Mouse (Mus musculus): Measurements from ENCODE around the gene Celsr1.
A peak's percentile ranks its signal among the peaks of the same experiment; 100 is the strongest.

Celsr1 gene

DNA sequence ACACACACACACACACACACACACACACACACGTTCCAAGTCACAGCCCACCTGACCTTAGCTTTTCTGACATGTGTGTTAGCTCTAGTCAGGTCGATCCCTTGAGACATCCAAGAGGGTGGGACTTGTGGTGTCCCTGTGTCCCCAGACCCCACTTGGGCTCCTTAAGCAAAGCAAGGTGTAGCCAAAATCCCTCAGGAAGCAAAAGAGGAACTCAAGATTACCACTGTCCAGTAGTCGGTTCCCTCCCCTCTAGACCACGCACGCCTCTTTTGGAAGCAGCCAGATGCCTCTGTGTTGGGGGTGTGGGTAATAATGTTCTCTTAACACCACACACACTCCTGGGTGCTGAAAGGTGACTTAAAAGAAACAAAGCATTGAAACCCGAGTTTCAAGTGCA, 80.1 kb downstream of the Celsr1 start:
- no peak for DNase-seq

DNA sequence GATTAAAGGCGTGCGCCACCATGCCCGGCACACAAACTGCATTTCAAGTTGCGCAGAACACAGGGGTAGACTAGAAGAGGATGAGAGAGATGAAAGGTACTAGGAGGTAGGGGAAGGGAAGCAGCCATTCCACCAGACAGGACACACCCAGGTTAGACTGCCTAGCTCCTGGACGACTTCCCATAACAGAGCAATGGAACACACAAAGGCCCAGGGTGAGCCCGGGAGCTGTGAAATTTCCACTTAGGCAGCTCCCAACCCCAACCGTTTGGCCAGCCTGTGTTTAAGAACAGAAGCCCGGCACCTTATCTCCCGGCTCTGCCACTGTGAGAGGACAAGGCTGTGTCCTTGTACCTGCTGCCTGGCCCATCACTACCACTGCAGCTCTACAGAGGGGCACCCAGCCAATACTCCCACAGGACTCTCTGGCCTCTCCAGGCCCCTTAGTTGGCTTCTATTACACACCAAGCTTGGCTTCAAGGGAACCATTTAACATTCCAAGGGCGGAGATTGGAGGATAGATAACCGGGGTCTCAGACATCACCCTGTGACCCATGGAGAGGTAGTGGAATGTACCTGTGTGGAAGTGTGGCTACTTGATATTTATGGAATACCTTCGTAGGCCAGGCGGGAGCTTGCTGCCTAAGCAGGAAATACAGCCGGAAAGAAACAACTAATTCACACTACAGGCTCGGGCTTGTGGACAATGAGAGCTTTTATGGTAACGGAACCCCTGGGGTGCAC, 84.0 kb downstream of the Celsr1 start:
- DNase-seq: no peak

DNA sequence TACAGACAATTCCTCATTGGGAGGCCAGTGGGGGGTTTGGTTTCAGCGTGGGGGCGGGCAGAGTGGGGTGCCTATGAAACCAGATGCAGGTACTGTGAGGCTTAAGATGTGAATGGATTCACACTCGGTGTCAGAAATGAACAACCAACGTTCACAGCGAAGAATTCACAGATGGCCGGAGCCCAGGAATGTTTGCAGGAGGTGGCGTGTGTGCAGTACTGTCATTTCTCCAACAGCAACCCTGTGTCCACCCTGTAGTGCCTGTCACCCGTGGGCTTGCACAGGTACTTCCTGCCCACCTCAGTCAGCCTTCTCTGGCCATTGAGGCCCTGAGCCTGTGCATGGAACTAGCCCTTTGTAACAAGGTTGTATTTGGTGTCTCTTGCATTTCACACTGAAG, 85.6 kb downstream of the Celsr1 start:
- DNase-seq: no peak

DNA sequence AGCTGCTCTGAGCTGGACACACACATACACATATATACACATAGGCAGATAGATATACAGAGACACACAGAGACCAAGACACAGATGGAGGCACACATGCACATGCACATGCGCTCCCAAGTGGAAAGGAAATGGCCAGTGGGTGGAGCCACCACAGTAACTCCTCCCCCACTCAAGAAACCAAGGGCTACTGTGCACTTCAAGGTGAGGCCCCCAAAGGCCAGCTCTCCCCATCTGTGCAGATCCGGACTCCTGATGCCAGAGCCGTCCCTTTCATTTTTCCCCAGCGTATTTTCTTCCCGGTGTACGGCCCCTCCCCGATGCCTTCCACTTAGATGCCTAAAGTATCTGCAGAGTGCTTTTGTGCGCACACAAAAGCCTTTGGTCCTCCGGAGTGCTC, 86.0 kb downstream of the Celsr1 start:
- peak; percentile 43 for DNase-seq

DNA sequence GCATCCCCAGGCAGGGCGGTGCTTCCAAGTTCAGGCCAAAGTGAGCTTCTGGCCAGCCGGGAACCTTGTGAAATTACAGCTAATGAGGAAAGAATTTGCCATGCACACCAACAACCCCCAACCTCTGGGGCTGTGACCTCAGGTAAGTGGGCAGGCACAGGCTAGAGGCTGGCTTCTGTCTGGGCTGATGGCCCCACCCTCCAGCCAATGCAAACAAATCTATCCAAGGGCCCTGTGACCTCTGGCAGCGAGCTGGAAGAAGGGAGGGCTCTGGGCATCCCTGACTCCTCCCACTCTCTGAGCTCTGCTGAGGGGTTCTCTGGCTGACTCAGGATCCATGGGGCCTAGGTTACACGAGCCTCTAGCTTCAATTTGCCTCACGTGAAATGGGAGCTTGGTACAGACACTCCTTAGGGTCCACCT, 97.9 kb downstream of the Celsr1 start:
- no peak for DNase-seq

DNA sequence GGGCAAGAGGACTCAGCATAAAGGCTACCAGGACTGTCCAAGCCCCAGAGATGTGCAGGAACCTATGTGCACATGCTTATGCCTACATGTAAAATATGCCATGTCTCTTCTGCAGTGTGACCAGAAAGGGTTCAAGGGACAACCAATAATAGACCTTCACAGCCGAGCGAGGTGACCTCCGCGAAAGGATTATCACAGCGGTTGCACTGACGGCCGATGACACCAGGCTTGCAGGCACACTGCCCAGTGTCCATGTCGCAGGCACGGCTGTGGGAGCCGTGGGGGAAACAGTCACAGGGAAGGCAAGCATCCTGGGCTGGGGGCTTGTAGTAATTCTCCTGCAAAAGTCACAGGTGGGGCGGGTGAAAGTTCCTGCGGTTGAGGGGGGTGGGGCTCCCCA, 105.4 kb downstream of the Celsr1 start:
- DNase-seq: peak; percentile 35

DNA sequence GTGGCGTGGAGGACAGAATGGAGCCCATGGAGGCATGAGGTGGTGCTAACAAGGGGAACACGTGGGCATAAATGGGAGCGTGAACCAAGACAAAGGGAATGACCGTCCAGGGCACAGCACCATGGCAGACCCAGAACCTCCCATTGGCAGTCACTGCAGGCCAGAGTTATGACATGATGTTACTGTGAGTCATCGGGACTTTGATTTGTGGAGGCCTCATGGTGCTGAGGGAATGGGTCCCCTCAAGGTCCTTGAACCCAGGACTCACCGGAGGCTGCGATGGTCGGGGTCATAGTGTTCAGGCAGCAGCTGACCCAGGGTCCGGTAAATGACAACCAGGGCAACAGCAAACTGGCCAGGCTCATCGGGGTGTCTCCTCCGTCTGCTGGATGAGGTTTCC, 111.7 kb downstream of the Celsr1 start:
- DNase-seq: no peak

DNA sequence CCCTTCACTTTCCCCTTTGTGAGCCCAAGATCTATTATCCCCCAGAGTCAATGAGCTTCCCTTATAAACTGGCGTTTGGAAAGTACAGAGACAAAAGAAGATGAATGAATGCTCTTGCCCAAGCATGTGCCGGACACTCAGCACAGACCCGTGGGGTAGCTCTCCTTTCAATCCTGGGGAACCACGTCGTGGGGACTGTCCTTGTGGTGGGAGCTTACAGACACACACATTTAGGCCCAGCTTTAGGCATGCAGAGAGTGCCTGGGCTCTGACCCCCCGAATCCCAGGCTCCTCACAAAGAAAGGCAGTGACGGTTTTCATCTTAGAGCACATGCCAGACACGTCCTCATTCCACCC, 113.7 kb downstream of the Celsr1 start:
- no peak for DNase-seq

DNA sequence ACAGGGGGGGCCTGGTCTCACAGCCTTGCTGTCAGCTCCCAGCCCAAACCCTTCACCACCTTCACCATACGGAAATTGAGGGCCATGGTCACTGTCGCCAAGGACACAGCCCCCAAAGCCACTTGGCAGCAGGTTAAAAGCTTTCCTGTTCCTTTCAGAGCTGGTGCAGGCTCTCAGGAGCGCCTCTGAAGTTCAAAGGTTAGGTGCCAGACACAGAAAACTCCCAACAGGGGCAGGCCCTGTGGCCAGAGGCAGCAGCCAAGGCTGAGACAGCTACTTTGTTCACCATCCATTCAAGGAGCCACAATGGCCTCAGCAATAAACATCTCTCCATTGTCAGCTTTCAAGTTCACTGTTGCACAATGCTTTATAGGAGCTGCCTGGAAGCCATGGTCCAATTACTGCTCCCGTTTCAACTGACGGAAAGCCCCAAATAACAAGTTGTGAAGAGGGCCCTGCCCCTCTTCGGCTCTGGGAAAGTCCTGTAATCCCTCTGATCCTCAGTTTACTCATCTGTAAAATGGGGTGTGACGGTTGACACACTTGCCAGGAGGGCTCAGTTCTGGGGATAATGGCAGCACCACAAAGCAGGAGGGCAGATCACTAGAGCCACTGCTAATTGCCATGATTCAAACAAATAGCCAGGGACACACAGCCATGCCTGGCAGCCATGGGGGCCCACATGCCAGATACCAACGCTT, 114.2 kb downstream of the Celsr1 start:
- DNase-seq: no peak

DNA sequence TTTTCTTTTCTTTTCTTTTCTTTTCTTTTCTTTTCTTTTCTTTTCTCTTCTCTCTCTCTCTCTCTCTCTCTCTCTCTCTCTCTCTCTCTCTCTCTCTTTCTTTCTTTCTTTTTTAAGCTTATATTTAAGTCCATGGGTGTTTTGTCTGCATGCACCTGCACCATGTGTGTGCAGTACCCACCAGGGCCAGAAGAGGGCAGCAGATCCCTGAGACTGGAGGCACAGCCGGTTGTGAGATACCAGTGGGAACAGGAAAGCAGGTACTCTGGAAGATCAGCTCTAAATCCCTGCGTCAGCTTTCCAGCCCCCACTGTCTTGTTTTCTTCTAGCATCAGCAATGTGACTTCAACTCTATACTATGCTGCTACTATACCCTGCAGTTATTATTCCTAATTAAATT, 120.0 kb downstream of the Celsr1 start:
- peak; percentile 95 for DNase-seq

DNA sequence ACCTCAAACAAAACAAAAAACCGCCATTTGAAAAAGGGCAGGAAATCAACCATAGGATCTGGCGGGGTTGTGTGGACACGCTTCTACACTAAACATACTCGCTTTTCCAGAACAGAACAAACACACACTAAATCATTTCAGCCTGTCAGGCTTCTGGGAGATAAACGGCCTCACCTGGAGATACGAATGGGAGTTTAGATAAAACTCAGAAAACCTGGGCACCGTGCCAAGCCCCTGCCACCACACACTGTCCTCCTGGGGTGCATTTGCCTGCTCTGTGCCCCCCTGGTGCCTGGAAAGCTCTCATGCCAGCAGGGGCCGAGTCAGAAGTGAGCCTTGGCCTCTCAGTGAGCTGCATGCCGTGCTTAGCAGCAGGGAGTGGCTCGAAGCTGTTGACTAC, 123.6 kb downstream of the Celsr1 start:
- DNase-seq: peak; percentile 43

DNA sequence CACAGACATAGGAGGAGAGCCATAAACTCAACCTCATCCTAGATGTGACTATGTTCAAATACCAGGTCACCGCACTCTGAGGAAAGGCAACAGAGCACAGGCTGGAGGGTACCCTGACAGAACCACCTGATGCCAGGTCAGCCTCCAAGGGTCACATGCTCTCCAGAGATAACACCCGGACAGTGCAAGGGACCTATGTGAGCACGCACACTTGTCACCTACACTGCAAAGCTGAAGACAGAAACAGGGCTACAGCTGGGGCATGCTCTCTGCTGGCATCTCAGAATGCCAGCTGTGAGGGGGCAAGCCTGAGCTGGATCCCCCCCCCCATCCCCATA, 124.1 kb downstream of the Celsr1 start:
- DNase-seq: peak; percentile 36

DNA sequence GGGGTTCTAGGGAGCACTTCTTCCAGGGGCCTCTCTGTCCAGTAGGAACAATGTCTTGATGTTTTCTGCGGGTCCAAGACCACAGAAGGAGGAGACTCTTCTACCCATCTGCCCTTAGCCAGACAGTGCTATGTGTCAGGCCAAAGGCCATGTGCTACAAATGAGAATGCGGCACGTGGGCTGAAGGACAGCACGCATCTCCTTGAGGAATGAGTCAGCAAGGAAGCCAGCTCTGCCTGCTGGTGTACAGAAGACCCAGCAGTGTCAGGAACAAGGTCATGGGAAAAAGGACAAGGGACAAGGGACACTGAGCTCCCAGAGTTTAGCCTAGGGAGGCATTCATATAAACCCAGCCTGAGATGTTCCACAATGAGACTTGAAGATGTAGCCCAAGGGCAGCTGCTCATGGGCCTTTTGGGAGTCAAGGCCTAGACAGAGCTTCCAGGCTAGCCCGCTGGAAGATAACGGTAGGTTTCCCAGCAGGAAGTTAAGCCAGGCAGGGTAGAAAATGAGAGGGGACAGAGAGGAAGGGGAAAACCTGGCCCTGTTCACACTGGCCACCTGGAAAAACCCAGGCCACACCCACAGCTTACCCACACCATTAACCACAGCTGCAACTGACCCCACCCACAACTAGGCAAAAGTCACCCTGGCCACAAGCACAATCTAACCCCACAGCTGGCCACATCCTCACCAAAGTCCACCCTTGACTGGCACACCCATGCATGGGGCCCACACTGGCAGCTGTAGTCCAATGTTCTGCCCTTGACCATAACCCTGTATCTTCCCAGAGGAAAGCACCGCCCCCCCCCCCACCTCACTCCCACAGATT, 124.7 kb downstream of the Celsr1 start:
- DNase-seq: no peak

DNA sequence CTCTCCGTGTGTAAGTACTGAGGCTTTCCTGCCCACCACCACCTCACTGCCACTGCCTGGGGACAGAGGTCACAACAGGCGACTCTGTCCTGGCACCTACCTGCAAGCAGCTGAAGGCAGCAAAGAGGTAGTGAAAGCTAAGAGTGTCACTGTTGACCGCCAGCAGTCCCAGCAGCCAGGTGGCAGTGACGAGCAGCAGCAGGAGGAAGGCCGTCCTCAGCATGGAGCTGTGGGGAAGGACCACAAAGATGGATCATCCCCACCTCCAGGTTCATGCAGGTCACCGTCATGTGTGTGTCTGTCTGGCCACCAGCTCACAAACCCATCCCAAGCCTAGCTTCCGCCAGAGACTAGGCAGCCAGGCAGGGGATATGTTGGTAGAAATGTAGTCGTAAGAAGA, 129.8 kb downstream of the Celsr1 start:
- DNase-seq: no peak

DNA sequence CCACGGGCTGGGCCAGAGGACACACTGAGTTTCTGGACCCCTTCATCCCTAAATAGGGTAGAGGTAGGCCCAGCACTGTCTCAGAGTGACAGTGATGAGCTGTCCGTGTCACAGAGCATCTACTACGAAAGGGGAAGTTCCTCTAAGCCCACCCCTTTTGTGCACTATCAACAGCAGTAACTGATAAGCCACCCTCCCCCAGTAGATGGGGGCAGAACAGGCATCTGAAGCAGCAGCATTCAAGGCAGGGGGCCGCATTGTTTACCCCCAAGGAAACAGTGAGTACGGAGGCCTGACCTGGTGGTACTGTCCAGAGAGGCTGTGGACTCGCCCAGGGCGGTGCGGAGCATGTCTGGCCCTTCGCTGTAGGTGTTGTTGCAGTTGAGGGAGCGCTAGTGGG, 131.1 kb downstream of the Celsr1 start:
- DNase-seq: no peak

DNA sequence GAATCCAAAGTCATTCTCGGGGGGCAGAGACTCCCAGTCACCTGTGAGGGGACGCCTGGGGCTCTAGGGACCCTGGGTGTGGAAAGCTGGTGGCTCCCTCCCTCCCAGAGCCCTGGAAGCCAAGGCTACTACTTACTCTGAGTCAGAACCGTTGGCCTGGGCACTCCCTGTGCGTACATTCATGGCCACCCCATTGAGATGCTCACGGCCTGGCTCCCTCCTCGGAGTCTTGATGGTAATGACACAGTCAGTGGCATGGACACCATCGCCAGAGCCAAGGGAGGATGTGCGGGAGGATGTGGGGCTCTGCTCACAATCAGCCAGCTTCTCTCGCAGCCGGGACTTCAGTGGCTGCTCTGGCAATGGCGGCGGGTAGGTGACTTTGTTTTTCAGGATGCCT, 132.8 kb downstream of the Celsr1 start:
- no peak for DNase-seq

DNA sequence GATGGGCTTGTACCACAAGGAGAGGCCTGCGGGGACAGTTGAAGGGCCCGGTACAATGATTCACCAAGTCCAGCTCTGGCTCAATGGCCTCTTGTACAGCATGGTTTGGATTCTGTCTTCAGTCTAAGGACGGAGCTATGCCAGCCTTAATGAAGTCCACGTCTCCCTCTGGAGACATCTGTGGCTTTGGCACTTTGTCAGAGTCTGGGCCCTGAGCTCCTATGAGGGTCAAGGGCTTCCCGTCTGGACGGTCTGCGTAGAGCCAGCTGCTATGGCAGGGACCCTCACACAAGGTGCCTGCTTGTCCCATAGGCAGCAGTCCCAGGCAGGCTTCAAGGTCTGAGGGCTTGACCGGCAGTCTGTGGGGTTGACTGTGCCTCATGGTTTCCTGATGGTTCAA, 133.3 kb downstream of the Celsr1 start:
- no peak for DNase-seq

DNA sequence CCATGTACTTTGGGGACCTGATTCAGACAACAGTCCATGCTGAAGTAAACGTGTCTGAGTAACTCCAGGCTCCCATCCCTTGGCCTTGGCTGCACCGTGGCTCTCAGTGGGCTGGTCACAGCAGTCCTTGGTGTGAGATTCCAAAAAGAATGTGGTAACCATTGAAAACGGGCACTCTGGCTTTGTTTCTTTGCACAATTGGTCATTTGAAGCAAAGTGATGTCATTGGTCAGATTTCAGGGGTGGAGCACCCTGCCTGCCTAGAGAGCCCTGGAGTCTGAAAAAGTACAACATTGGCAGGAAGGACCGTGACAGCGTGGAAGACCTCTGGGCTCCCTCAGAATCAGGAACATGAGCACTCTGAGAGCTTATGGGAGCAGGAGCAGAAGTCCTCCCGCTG, 134.2 kb downstream of the Celsr1 start:
- DNase-seq: no peak

DNA sequence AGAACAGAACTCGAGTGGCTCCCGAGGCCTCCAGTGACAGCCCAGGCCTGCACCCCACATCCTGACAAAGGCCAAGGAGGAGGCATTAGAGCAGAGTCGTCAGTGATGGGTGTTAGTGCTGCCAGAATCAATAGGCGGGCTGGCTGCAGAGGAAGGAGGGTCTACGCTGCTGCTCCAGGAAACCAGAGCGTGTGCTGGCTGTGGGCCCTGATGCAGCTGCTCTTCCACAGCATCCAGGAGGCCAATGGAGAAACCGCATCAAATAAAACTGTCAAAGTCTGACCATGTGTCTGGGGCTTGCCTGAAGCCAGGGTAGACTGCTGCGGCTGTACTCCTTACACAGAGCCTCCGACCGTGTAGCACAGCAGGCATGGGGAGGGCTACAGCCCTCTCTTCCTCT, 136.5 kb downstream of the Celsr1 start:
- no peak for DNase-seq

DNA sequence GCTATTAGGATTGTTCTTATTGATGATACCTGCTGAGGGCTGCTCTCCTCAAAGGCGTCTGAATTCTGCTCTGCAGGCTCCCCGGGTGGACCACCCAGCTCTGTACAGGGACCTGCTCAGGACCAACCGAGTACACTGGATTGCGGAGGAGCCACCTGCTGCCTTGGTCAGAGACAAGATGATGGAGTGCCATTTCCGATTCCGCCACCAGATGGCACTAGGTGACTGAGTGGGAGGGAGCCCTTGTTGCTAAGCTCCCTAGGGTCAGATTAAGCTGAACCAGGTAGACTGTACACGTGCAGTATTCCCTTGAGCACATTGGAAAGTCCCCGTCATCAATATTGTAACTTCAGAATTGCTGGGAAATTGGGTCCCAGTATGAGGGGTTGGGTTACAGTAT, 137.3 kb downstream of the Celsr1 start:
- peak; percentile 95 for DNase-seq

DNA sequence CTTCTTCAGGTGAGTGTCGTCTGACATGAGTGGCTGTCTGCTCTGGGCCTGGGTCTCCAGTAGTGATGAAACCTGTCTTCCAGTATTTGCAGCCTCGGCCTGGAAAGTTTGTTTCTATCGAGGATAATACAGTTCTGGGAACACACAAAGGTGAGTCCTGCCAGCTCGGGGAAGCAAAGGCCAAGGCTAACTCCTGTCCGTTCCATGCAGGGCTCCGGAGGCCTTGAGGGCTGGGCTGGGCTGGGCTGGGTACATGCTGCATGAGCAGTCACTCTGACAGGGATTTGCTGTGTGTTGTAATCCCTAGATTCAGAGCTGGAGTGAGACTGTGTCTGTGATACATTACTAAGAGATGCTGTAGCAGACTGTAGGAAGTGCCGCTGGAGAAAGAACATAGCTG, 139.7 kb downstream of the Celsr1 start:
- no peak for DNase-seq

DNA sequence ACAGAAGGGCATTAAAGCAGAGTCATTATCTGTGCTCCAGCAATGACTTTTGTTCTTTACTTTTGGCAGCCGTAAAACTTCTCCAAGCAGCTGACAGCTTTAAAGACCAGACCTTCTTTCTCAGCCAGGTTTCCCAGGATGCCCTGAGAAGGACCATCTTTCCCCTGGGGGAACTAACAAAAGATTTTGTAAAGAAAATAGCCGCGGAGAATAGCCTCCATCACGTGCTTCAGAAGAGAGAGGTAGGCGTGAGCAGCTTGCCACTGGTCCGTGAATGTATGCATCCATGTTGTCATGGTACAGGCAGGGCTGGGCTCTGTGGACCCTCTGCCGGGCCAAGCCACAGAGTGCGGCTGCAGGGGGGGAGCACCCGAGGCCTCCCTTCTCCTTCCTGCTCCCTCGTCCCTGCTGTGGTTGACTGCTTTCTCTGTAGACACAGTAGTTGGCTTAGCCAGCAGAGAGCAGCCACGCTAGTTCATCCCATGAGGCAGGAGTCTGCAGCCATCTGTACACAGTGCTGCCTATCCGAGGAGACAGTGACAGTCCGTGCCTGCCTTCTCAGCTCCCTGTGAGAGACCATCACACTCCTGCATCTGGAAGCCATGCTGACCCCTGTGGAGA, 141.0 kb downstream of the Celsr1 start:
- DNase-seq: no peak

DNA sequence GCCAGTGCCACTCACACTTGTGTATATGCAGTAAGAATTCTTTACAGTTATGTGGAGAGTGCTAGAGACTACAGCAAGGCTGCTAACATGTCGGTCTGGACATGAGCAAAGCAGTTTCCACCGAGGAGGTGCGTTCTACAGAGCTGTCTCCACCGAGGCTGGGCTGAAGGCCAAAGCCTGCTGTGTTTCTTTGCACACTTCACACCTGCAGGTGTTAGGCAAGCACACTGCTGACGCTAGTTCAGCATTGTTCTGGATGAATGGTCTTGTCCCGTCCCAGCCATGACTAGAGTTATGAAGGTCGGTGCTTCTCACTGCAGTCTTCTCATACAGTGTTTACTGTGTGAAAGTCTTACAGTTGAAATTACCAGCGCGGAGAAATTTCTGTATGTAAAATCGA, 141.6 kb downstream of the Celsr1 start:
- DNase-seq: no peak

DNA sequence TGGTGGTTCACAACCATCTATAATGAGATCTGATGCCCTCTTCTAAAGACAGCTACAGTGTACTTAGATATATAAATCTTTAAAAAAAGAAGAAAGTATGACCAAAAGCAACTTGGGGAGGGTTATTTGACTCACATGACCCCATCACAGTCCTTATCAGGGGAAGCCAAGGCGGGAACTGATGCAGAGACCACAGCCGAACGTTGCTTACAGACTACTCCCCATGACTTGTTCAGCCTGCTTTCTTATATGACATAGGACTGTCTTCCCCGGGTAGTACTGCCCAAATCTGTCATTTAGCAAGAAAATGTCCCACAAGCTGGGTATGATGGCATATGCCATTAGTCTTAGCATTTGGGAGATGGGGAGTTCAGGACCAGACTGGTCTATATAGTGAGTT, 144.3 kb downstream of the Celsr1 start:
- no peak for DNase-seq
